8 mouse cellular contexts compared by ENCODE assay signal in the genomic region with DNA sequence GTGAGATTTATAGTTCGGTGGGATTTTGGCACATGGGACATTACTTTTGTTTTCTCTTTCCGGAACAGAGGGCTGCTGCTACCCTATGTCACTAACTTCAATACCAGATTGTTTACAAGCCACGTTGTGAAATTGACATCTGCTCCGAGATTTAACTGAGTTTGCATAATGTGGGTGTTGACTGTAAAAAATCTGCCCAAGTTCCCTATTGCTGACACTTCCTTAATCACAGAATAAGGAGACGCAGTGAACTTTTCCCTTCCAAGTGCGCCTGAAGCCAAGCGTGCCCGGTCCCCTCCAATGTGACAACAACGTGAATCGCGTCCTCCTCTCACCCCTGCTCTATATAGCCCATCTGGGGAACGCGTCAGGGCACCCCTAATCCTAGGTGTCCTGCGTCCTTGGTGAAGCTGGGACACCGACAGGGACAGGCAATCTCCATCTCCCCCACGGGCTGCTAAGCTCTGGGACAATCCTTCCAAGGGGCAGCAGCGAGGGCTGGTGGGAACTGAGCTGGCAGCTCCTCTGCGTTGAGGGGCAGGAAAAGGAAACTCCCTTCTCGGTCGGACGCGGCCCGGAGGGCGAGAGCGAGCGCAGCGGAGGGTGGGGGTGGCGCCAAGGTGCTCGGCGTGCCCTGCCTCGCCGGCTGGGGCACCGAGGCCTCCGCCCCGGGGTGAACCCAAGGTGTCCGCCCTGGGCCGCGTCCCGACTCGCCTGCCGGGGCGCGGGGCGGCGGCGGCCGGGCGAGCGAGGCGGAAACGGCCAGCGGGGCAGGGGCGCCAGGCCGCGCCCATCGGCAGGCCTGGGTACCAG. TPM values are rescaled to one million over a fixed set of nuclear protein-coding genes. Genes with fewer than 3 reads are reported as not detected.
DNase-seq lines count a peak whose midpoint lies in the region; ATAC-seq and TF ChIP-seq lines count a peak whose summit lies in the region.

No protein-coding gene starts in this region.

- ATAC-seq in hindbrain, embryonic 16.5 days: peak; percentile 51; the same call in 1 of the 2 replicates

- H3K4me2 ChIP-seq in hindbrain, embryonic 16.5 days (ENCODE audit: low read length): peak overlapping the region; percentile 66

- under 1% methylated on average over 29 of the region's 56 CpGs for WGBS in hindbrain, embryonic 16.5 days

- no peak for TF ChIP-seq CTCF in gastrocnemius, adult 2 months (IDR thresholded peaks at IDR 0.05)

- H3K36me3 ChIP-seq in hindbrain, embryonic 16.5 days (ENCODE audit: control insufficient read depth, insufficient read depth, low read length): no peaks in the 10 kb centered on the region

- intact Hi-C loops in gastrocnemius, adult 2 months (cut with DNase I): loop anchor here (10.0 kb wide), 1 partner anchor 514 kb away; a partner anchor contains a TSS

- H3K27me3 ChIP-seq in hindbrain, embryonic 16.5 days (replicated peaks; ENCODE audit: control insufficient read depth, insufficient read depth, low read length): no peaks in the 10 kb centered on the region

- H3K4me3 ChIP-seq in gastrocnemius, adult 2 months: peak overlapping the region; percentile 76
- H3K4me3 ChIP-seq in hindbrain, embryonic 16.5 days (ENCODE audit: low read length): peak overlapping the region; percentile 81

- H3K4me1 ChIP-seq in hindbrain, embryonic 16.5 days (ENCODE audit: control insufficient read depth, insufficient read depth, low read depth, low read length): peaks cover 20% of the 10 kb centered on the region

- H3K27ac ChIP-seq in gastrocnemius, adult 2 months: peak overlapping the region; percentile 96
- H3K27ac ChIP-seq in hindbrain, embryonic 16.5 days (ENCODE audit: low read depth, low read length): peak overlapping the region; percentile 99

- H3K9ac ChIP-seq in hindbrain, embryonic 16.5 days (ENCODE audit: low read depth, low read length): peak overlapping the region; percentile 95

- peak; percentile 59 for DNase-seq in R1 (ENCODE audit: low read depth, low spot score)
- peak; percentile 53 to 57 for DNase-seq in cerebellum, postnatal 36 days
- peak; percentile 82 for DNase-seq in gastrocnemius, adult 2 months
- peak; percentile 35 for DNase-seq in left cerebral cortex, adult 11 months (ENCODE audit: low spot score)
- DNase-seq in lung, postnatal 36 days: peak; percentile 66
- DNase-seq in retina, adult 2 months (ENCODE audit: low read depth, low spot score): peak; percentile 61
- peak; percentile 82 to 85 for DNase-seq in thymus, postnatal 36 days

- no peaks in the 10 kb centered on the region for H3K9me3 ChIP-seq in hindbrain, embryonic 16.5 days (ENCODE audit: control insufficient read depth, low read length)

RNA-seq across cellular contexts. Expression of a gene that starts 0.8 kb away (rescaled TPM):
- total RNA-seq in gastrocnemius, adult 2 months (2021): 100 to 1,000 TPM; 328 to 379 TPM
- 95.4 and 113 TPM in 2 replicates for polyA plus RNA-seq in hindbrain, embryonic 16.5 days (2015; fragmentation: Nextera tagmentation; extraction: Ambion mirVana)

RNA-seq across cellular contexts. Expression of a gene that starts 41.5 kb away (rescaled TPM):
- total RNA-seq in gastrocnemius, adult 2 months (2021): under 1 TPM in 1 of 2 experiments, not detected in 1; 0.15 TPM
- 0.26 and 0.31 TPM in 2 replicates for polyA plus RNA-seq in hindbrain, embryonic 16.5 days (2015; fragmentation: Nextera tagmentation; extraction: Ambion mirVana)

Comparison
In these comparisons a context has a peak if more than half of its experiments do, and no peak if none do; other contexts are left out.
1. Peak in every context shown above with its lines: DNase-seq, ATAC-seq, H3K4me3 ChIP-seq and H3K27ac ChIP-seq.